Comparison of ENCODE assay signal across 9 mouse cellular contexts in the genomic region with DNA sequence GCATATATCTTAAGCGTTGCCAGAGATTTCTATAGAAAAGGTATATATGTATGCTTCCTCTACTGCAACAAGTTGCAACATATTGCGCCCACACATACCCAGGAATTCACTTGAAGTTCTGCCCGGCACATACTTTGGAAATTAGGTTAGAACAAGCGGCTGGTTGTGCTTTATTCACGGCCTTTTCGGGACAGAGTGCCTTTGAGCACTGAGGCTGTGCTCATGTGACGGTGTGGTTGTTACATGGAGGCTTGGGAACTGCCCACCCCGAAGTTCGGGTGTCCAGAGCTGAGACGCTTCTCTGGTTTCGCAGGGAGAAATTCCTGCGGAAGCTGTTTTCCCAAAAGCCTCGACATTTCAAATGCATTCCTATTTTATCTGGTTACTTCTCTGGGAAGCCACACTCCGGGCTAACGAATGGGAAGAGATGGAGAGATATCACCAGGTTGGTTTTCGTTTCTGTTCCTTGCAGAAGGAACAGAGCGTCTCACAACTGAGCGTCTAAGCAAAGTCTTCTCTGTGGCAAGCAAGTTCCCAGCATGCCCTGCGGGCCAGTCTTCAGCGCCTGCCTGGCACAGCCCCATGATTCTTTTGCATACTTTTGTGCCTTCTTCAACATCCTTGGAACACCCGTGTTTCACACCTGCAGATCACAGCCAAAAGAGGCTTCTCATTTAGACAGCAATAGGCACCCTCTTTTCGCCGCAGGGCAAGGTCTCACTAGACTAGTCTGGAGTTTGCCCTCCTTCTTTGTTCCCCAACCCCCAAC. TPM values are rescaled to one million over a fixed set of nuclear protein-coding genes. Genes with fewer than 3 reads are reported as not detected.
DNase-seq lines count a peak whose midpoint lies in the region; ATAC-seq and TF ChIP-seq lines count a peak whose summit lies in the region.
"Had no signal": no experiment of that assay in that cellular context is flagged by ENCODE, and none has a peak within 500 bp of the region (broad histone marks: within the 10 kb centered on the region; RNA-seq: fewer than 3 reads in every experiment).

No protein-coding gene starts in this region.

- H3K27ac ChIP-seq in kidney, embryonic 14.5 days (ENCODE audit: low read depth, low read length), result no peak overlapping the region
- H3K27ac ChIP-seq in lung, postnatal 0 days (ENCODE audit: low read length), result peak overlapping the region; percentile 45
- no peak overlapping the region for H3K27ac ChIP-seq in hindbrain, embryonic 16.5 days (ENCODE audit: low read depth, low read length)

- 0 out of 2 replicates have a peak, but pooled peaks cover 4% of the 10 kb centered on the region for H3K9me3 ChIP-seq in kidney, embryonic 14.5 days (ENCODE audit: control insufficient read depth, low read length)
- no peaks in the 10 kb centered on the region for H3K9me3 ChIP-seq in lung, postnatal 0 days (ENCODE audit: low read length)
- no peaks in the 10 kb centered on the region for H3K9me3 ChIP-seq in hindbrain, embryonic 16.5 days (ENCODE audit: control insufficient read depth, low read length)
- H3K9me3 ChIP-seq: G1E had no signal

- H3K27me3 ChIP-seq in kidney, embryonic 14.5 days (ENCODE audit: control insufficient read depth, insufficient read depth, low read length), result no peaks in the 10 kb centered on the region
- H3K27me3 ChIP-seq in lung, postnatal 0 days (replicated peaks; ENCODE audit: insufficient read depth, low read length), result no peaks in the 10 kb centered on the region
- H3K27me3 ChIP-seq in hindbrain, embryonic 16.5 days (replicated peaks; ENCODE audit: control insufficient read depth, insufficient read depth, low read length), result no peaks in the 10 kb centered on the region

- DNase-seq in gastrocnemius, postnatal 25 days, result peak; percentile 40
- no peak for DNase-seq in gastrocnemius, postnatal 14 days
- peak; percentile 73 for DNase-seq in brain, adult 2 months (ENCODE audit: low read depth, low spot score)
- peak; percentile 58 for DNase-seq in lung, postnatal 0 days (ENCODE audit: low spot score)
- no peak for DNase-seq in embryo, embryonic 10.5 days (ENCODE audit: low spot score)
- no peak for DNase-seq in cerebellum, adult 18-20 months

- TF ChIP-seq CTCF in lung, postnatal 0 days (IDR thresholded peaks at IDR 0.05), result no peak

- intact Hi-C loops in gastrocnemius, postnatal 14 days (cut with DNase I; ENCODE audit: low total_unique reads), result no loop called here

- peak overlapping the region; percentile 32 for H3K4me2 ChIP-seq in kidney, embryonic 14.5 days (replicated peaks; ENCODE audit: low read depth, low read length)
- peak overlapping the region; percentile 47 for H3K4me2 ChIP-seq in lung, postnatal 0 days (replicated peaks; ENCODE audit: low read depth, low read length)
- no peak overlapping the region for H3K4me2 ChIP-seq in hindbrain, embryonic 16.5 days (ENCODE audit: low read length)

- 0 out of 2 replicates have a peak, but pooled peaks have one; percentile 26 for TF ChIP-seq EP300 in lung, postnatal 0 days (IDR thresholded peaks at IDR 0.05)

- H3K9ac ChIP-seq in kidney, embryonic 14.5 days (ENCODE audit: low read depth, low read length), result peak overlapping the region; percentile 4; the same call in 1 of the 2 replicates
- H3K9ac ChIP-seq in lung, postnatal 0 days (replicated peaks; ENCODE audit: low read depth), result no peak overlapping the region
- H3K9ac ChIP-seq in hindbrain, embryonic 16.5 days (ENCODE audit: low read depth, low read length), result no peak overlapping the region

- no peaks in the 10 kb centered on the region for H3K36me3 ChIP-seq in kidney, embryonic 14.5 days (ENCODE audit: control insufficient read depth, insufficient read depth, low read length)
- no peaks in the 10 kb centered on the region for H3K36me3 ChIP-seq in lung, postnatal 0 days (ENCODE audit: insufficient read depth, low read length)
- H3K36me3 ChIP-seq in hindbrain, embryonic 16.5 days (ENCODE audit: control insufficient read depth, insufficient read depth, low read length), result no peaks in the 10 kb centered on the region
- H3K36me3 ChIP-seq: G1E had no signal

- no peak for ATAC-seq in kidney, embryonic 14.5 days (ENCODE audit: low FRiP score, low TSS enrichment)
- ATAC-seq in lung, postnatal 0 days, result peak; percentile 65
- no peak for ATAC-seq in hindbrain, embryonic 16.5 days

- H3K4me3 ChIP-seq in kidney, embryonic 14.5 days (ENCODE audit: low read length), result no peak overlapping the region
- peak overlapping the region; percentile 24; the same call in 1 of the 2 replicates for H3K4me3 ChIP-seq in lung, postnatal 0 days (ENCODE audit: low read depth, low read length)
- H3K4me3 ChIP-seq in hindbrain, embryonic 16.5 days (ENCODE audit: low read length), result no peak overlapping the region

- WGBS in kidney, embryonic 14.5 days, result 46% methylated on average over 23 of the region's 23 CpGs
- WGBS in lung, postnatal 0 days, result 34% methylated on average over 23 of the region's 23 CpGs
- WGBS in hindbrain, embryonic 16.5 days, result 73% methylated on average over 23 of the region's 23 CpGs

- peaks cover 8% of the 10 kb centered on the region; the same call in 1 of the 2 replicates for H3K4me1 ChIP-seq in kidney, embryonic 14.5 days (ENCODE audit: control insufficient read depth, insufficient read depth, low read length)
- H3K4me1 ChIP-seq in lung, postnatal 0 days (ENCODE audit: insufficient read depth, low read depth, low read length), result no peaks in the 10 kb centered on the region
- peaks cover 7% of the 10 kb centered on the region for H3K4me1 ChIP-seq in hindbrain, embryonic 16.5 days (ENCODE audit: control insufficient read depth, insufficient read depth, low read depth, low read length)

RNA-seq across cellular contexts. Expression of a gene that starts 48.5 kb away (rescaled TPM):
- total RNA-seq in gastrocnemius, postnatal 25 days (2021), result 10 to 100 TPM in 1 of 2 experiments, 1 to 10 TPM in 1; 6.2 to 11.0 TPM
- 1 to 10 TPM; 8.2 to 9.5 TPM for total RNA-seq in gastrocnemius, postnatal 14 days (2021)
- 12.6 and 12.8 TPM in 2 replicates for polyA plus RNA-seq in kidney, embryonic 14.5 days (2014; fragmentation: Nextera tagmentation; extraction: Ambion mirVana)
- polyA plus RNA-seq in lung, postnatal 0 days (2015; fragmentation: Nextera tagmentation; extraction: Ambion mirVana), result 59.6 and 76.9 TPM in 2 replicates
- 10.1 and 13.3 TPM in 2 replicates for polyA plus RNA-seq in hindbrain, embryonic 16.5 days (2015; fragmentation: Nextera tagmentation; extraction: Ambion mirVana)

Comparison
In these comparisons a context has a peak if more than half of its experiments do, and no peak if none do; other contexts are left out.
1. DNase-seq: peak in gastrocnemius, postnatal 25 days (single experiment), brain, adult 2 months (single experiment) and lung, postnatal 0 days (single experiment); none in gastrocnemius, postnatal 14 days (single experiment), embryo, embryonic 10.5 days (single experiment) and cerebellum, adult 18-20 months (0 of 2).